Comparison of ENCODE assay signal across 11 mouse cellular contexts in the genomic region with DNA sequence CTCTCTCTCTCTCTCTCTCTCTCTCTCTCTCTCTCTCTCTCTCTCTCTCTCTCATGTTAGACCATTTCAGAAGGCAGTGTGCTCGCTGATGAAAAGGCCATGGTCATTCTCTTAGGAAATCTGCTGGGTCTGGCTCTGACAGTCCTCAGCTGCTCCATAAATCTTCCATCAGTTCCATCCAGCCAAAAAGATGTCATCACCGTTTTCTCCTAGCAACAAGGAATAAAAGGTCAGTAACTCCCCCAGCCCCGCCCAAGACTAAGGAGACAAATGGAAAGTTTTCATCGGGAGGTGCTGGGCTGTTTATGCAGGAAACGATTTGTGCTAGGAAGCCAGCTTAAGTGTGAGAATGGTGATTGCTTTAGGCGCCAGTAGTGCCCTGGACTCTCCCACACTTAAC. TPM values are rescaled to one million over a fixed set of nuclear protein-coding genes. Genes with fewer than 3 reads are reported as not detected.
A peak's percentile ranks its signal among the peaks of the same experiment; 100 is the strongest.
DNase-seq lines count a peak whose midpoint lies in the region; ATAC-seq and TF ChIP-seq lines count a peak whose summit lies in the region.
"Had no signal": no experiment of that assay in that cellular context is flagged by ENCODE, and none has a peak within 500 bp of the region (broad histone marks: within the 10 kb centered on the region; RNA-seq: fewer than 3 reads in every experiment).

No protein-coding gene starts in this region.

- peak overlapping the region; percentile 25; the same call in 1 of the 2 replicates for H3K4me2 ChIP-seq in heart, embryonic 12.5 days
- no peak overlapping the region for H3K4me2 ChIP-seq in lung, postnatal 0 days (replicated peaks; ENCODE audit: low read depth, low read length)
- no peak overlapping the region for H3K4me2 ChIP-seq in hindbrain, postnatal 0 days (ENCODE audit: low read depth, low read length)
- H3K4me2 ChIP-seq in hindbrain, embryonic 14.5 days (replicated peaks): no peak overlapping the region
- H3K4me2 ChIP-seq: embryonic facial prominence, embryonic 15.5 days; limb, embryonic 12.5 days had no signal

- H3K4me3 ChIP-seq in gastrocnemius, adult 2 months: no peak overlapping the region
- no peak overlapping the region for H3K4me3 ChIP-seq in heart, embryonic 12.5 days
- no peak overlapping the region for H3K4me3 ChIP-seq in lung, postnatal 0 days (ENCODE audit: low read depth, low read length)
- no peak overlapping the region for H3K4me3 ChIP-seq in hindbrain, postnatal 0 days (ENCODE audit: low read length)
- no peak overlapping the region for H3K4me3 ChIP-seq in hindbrain, embryonic 14.5 days (replicated peaks; ENCODE audit: low read length)
- H3K4me3 ChIP-seq: embryonic facial prominence, embryonic 15.5 days; limb, embryonic 12.5 days had no signal

- peak; percentile 64; the same call in 1 of the 2 replicates for ATAC-seq in heart, embryonic 12.5 days (ENCODE audit: insufficient number of reproducible peaks, low FRiP score)
- ATAC-seq in lung, postnatal 0 days: peak; percentile 90
- ATAC-seq in hindbrain, postnatal 0 days: no peak
- ATAC-seq in hindbrain, embryonic 14.5 days (ENCODE audit: low FRiP score): no peak

- peak overlapping the region; percentile 29; the same call in 1 of the 2 replicates for H3K9ac ChIP-seq in heart, embryonic 12.5 days
- H3K9ac ChIP-seq in lung, postnatal 0 days (replicated peaks; ENCODE audit: low read depth): no peak overlapping the region
- no peak overlapping the region for H3K9ac ChIP-seq in hindbrain, postnatal 0 days (replicated peaks; ENCODE audit: low read length)
- no peak overlapping the region for H3K9ac ChIP-seq in hindbrain, embryonic 14.5 days
- H3K9ac ChIP-seq: embryonic facial prominence, embryonic 15.5 days; limb, embryonic 12.5 days had no signal

- TF ChIP-seq CTCF in gastrocnemius, adult 2 months (IDR thresholded peaks at IDR 0.05): no peak
- TF ChIP-seq CTCF in lung, postnatal 0 days (IDR thresholded peaks at IDR 0.05): no peak
- no peak for TF ChIP-seq CTCF in hindbrain, postnatal 0 days (IDR thresholded peaks at IDR 0.05; ENCODE audit: low read depth)

- peak; percentile 66 for TF ChIP-seq EP300 in lung, postnatal 0 days (IDR thresholded peaks at IDR 0.05)

- 6% methylated on average over 6 of the region's 6 CpGs for WGBS in heart, embryonic 12.5 days
- WGBS in lung, postnatal 0 days: 12% methylated on average over 6 of the region's 6 CpGs
- WGBS in hindbrain, postnatal 0 days: 28% methylated on average over 6 of the region's 6 CpGs
- 17% methylated on average over 6 of the region's 6 CpGs for WGBS in hindbrain, embryonic 14.5 days

- peak; percentile 36 for DNase-seq in gastrocnemius, adult 2 months
- DNase-seq in gastrocnemius, postnatal 10 days: no peak
- peak; percentile 88 to 95 for DNase-seq in adrenal gland, adult (ENCODE audit: inconsistent age in 2 of 2, low spot score in 1 of 2)
- DNase-seq in lung, postnatal 0 days (ENCODE audit: low spot score): peak; percentile 92
- no peak for DNase-seq in hindbrain, postnatal 0 days (ENCODE audit: low spot score)
- no peak for DNase-seq in frontal cortex, postnatal 25 days (ENCODE audit: low spot score in 2 of 2)
- no peak for DNase-seq in hindbrain, embryonic 14.5 days (ENCODE audit: low spot score)

- H3K36me3 ChIP-seq in heart, embryonic 12.5 days: peaks cover 4% of the 10 kb centered on the region; the same call in 1 of the 2 replicates
- no peaks in the 10 kb centered on the region for H3K36me3 ChIP-seq in lung, postnatal 0 days (ENCODE audit: insufficient read depth, low read length)
- no peaks in the 10 kb centered on the region for H3K36me3 ChIP-seq in hindbrain, postnatal 0 days (ENCODE audit: insufficient read depth, low read length)
- H3K36me3 ChIP-seq in hindbrain, embryonic 14.5 days (replicated peaks; ENCODE audit: control insufficient read depth, insufficient read depth): no peaks in the 10 kb centered on the region
- H3K36me3 ChIP-seq: embryonic facial prominence, embryonic 15.5 days; limb, embryonic 12.5 days had no signal

- intact Hi-C loops in gastrocnemius, adult 2 months (cut with DNase I): no loop called here

- no peaks in the 10 kb centered on the region for H3K27me3 ChIP-seq in heart, embryonic 12.5 days (replicated peaks)
- peaks cover 11% of the 10 kb centered on the region; the same call in 1 of the 2 replicates for H3K27me3 ChIP-seq in lung, postnatal 0 days (replicated peaks; ENCODE audit: insufficient read depth, low read length)
- H3K27me3 ChIP-seq in hindbrain, postnatal 0 days (ENCODE audit: insufficient read depth, low read length): peaks cover 27% of the 10 kb centered on the region
- H3K27me3 ChIP-seq in hindbrain, embryonic 14.5 days (ENCODE audit: control insufficient read depth, insufficient read depth, low read length): peaks cover 43% of the 10 kb centered on the region

- peaks cover 70% of the 10 kb centered on the region for H3K4me1 ChIP-seq in heart, embryonic 12.5 days (replicated peaks)
- no peaks in the 10 kb centered on the region for H3K4me1 ChIP-seq in lung, postnatal 0 days (ENCODE audit: insufficient read depth, low read depth, low read length)
- no peaks in the 10 kb centered on the region for H3K4me1 ChIP-seq in hindbrain, postnatal 0 days (ENCODE audit: insufficient read depth, low read length)
- H3K4me1 ChIP-seq in hindbrain, embryonic 14.5 days (replicated peaks; ENCODE audit: control insufficient read depth, insufficient read depth, low read length): no peaks in the 10 kb centered on the region
- H3K4me1 ChIP-seq: embryonic facial prominence, embryonic 15.5 days; limb, embryonic 12.5 days had no signal

- H3K27ac ChIP-seq in gastrocnemius, adult 2 months: peak overlapping the region; percentile 20; the same call in 1 of the 2 replicates
- H3K27ac ChIP-seq in heart, embryonic 12.5 days (ENCODE audit: poor library complexity, severe bottlenecking): peak overlapping the region; percentile 82
- H3K27ac ChIP-seq in lung, postnatal 0 days (ENCODE audit: low read length): 0 out of 2 replicates have a peak overlapping the region, but pooled peaks have one; percentile 43
- H3K27ac ChIP-seq in hindbrain, postnatal 0 days: no peak overlapping the region
- H3K27ac ChIP-seq in hindbrain, embryonic 14.5 days: no peak overlapping the region
- H3K27ac ChIP-seq: embryonic facial prominence, embryonic 15.5 days; limb, embryonic 12.5 days had no signal

- H3K9me3 ChIP-seq in heart, embryonic 12.5 days (replicated peaks): peaks cover 3% of the 10 kb centered on the region; the same call in 1 of the 2 replicates
- no peaks in the 10 kb centered on the region for H3K9me3 ChIP-seq in lung, postnatal 0 days (ENCODE audit: low read length)
- H3K9me3 ChIP-seq in hindbrain, postnatal 0 days (ENCODE audit: low read length): 0 out of 2 replicates have a peak, but pooled peaks cover 2% of the 10 kb centered on the region
- H3K9me3 ChIP-seq in hindbrain, embryonic 14.5 days (ENCODE audit: control insufficient read depth, low read length): peaks cover 5% of the 10 kb centered on the region; the same call in 1 of the 2 replicates
- H3K9me3 ChIP-seq: embryonic facial prominence, embryonic 15.5 days had no signal

RNA-seq across cellular contexts. Expression of gene Nkx2-5, which starts 16.6 kb away (rescaled TPM):
- total RNA-seq in gastrocnemius, adult 2 months (2021): not detected
- total RNA-seq in gastrocnemius, postnatal 10 days (2021): not detected
- polyA plus RNA-seq in heart, embryonic 12.5 days (2016; fragmentation: Nextera tagmentation; extraction: Ambion mirVana): 200 and 212 TPM in 2 replicates
- polyA plus RNA-seq in lung, postnatal 0 days (2015; fragmentation: Nextera tagmentation; extraction: Ambion mirVana): 0.38 and 1.2 TPM in 2 replicates
- total RNA-seq in hindbrain, postnatal 0 days (2014; rRNA removed): not detected in 2 replicates
- not detected in 2 replicates for polyA plus RNA-seq in hindbrain, postnatal 0 days (2015; fragmentation: Nextera tagmentation; extraction: Ambion mirVana)
- not detected in 2 replicates for polyA plus RNA-seq in hindbrain, embryonic 14.5 days (2014; fragmentation: Nextera tagmentation; extraction: Ambion mirVana)
- polyA plus RNA-seq: large intestine, adult 2 months; limb, embryonic 12.5 days had no signal

RNA-seq across cellular contexts. Expression of gene Kifc5b, which starts 55.5 kb away (rescaled TPM):
- under 1 TPM; 0.18 to 0.64 TPM for total RNA-seq in gastrocnemius, adult 2 months (2021)
- 1 to 10 TPM; 2.5 to 4.1 TPM for total RNA-seq in gastrocnemius, postnatal 10 days (2021)
- 5.2 and 5.7 TPM in 2 replicates for polyA plus RNA-seq in heart, embryonic 12.5 days (2016; fragmentation: Nextera tagmentation; extraction: Ambion mirVana)
- 0.35 and 0.44 TPM in 2 replicates for polyA plus RNA-seq in lung, postnatal 0 days (2015; fragmentation: Nextera tagmentation; extraction: Ambion mirVana)
- 1.6 and 4.7 TPM in 2 replicates for total RNA-seq in hindbrain, postnatal 0 days (2014; rRNA removed)
- 3.2 TPM in 2 replicates for polyA plus RNA-seq in hindbrain, postnatal 0 days (2015; fragmentation: Nextera tagmentation; extraction: Ambion mirVana)
- polyA plus RNA-seq in hindbrain, embryonic 14.5 days (2014; fragmentation: Nextera tagmentation; extraction: Ambion mirVana): 0.90 and 2.1 TPM in 2 replicates

Comparison
In these comparisons a context has a peak if more than half of its experiments do, and no peak if none do; other contexts are left out.
1. DNase-seq: peak in gastrocnemius, adult 2 months (single experiment), adrenal gland, adult (2 of 2) and lung, postnatal 0 days (single experiment); none in gastrocnemius, postnatal 10 days (single experiment), hindbrain, postnatal 0 days (single experiment), frontal cortex, postnatal 25 days (0 of 2) and hindbrain, embryonic 14.5 days (single experiment).
2. H3K27ac ChIP-seq: peak in gastrocnemius, adult 2 months (single experiment), heart, embryonic 12.5 days (single experiment) and lung, postnatal 0 days (single experiment); none in hindbrain, postnatal 0 days (single experiment) and hindbrain, embryonic 14.5 days (single experiment).
3. ATAC-seq: peak in heart, embryonic 12.5 days (single experiment) and lung, postnatal 0 days (single experiment); none in hindbrain, postnatal 0 days (single experiment) and hindbrain, embryonic 14.5 days (single experiment).
4. RNA of gene Nkx2-5, which starts 16.6 kb away (polyA plus RNA-seq): 200 to 212 TPM in heart, embryonic 12.5 days; 0.38 to 1.2 TPM in lung, postnatal 0 days, not detected in hindbrain, postnatal 0 days and not detected in hindbrain, embryonic 14.5 days; every median in the first group is over 10 times any median in the second.